Mouse (Mus musculus) adrenal gland (tissue): ENCODE measurements around the gene Rab3gap1.
"Not testable (repeated sequence)": the region's sequence is repeated elsewhere in the genome, so short reads cannot be mapped to it uniquely, and the experiment has no call there.

Experiments used
- intact Hi-C: fragments of 180-260 bp; cut with DNase I; formaldehyde crosslinking; loops from one replicate; pipeline ENCODE4 v1.15.1; 2025

Rab3gap1 gene

GRCm38 (mm10) chr1:127915316-127915715 is 46.7 kb downstream of the Rab3gap1 start:
- intact Hi-C loops = loop anchor here (5.0 kb wide), 1 partner anchor 88 kb away; no protein-coding TSS in a partner anchor

GRCm38 (mm10) chr1:127915802-127916201 is 47.2 kb downstream of the Rab3gap1 start:
- intact Hi-C loops = loop anchor here (5.0 kb wide), 1 partner anchor 89 kb away; no protein-coding TSS in a partner anchor

GRCm38 (mm10) chr1:127933405-127933804 is 64.8 kb downstream of the Rab3gap1 start:
- intact Hi-C loops = no loop called here

- intact Hi-C loops = no loop called here
These were observed 65.7 kb downstream of the Rab3gap1 start for GRCm38 (mm10) chr1:127934322-127934721.

- intact Hi-C loops = no loop called here
These were observed 68.7 kb downstream of the Rab3gap1 start for GRCm38 (mm10) chr1:127937277-127937676.

- intact Hi-C loops = loop anchor here (10.0 kb wide), 2 partner anchors 163 to 203 kb away; partner anchors contain the start of genes R3hdm1 and Zranb3
These were observed 73.7 kb downstream of the Rab3gap1 start for GRCm38 (mm10) chr1:127942231-127942630.

- intact Hi-C loops = loop anchor here (10.0 kb wide), 2 partner anchors 161 to 201 kb away; partner anchors contain the start of genes R3hdm1 and Zranb3
These were observed 74.9 kb downstream of the Rab3gap1 start for GRCm38 (mm10) chr1:127943516-127943915.

- intact Hi-C loops = loop anchor here (10.0 kb wide), 2 partner anchors 159 to 199 kb away; partner anchors contain the start of genes R3hdm1 and Zranb3
These were observed 77.4 kb downstream of the Rab3gap1 start for GRCm38 (mm10) chr1:127945696-127946575.

- intact Hi-C loops = loop anchor here (10.0 kb wide), 2 partner anchors 158 to 198 kb away; partner anchors contain the start of genes R3hdm1 and Zranb3
These were observed 78.2 kb downstream of the Rab3gap1 start for GRCm38 (mm10) chr1:127946615-127947249.

GRCm38 (mm10) chr1:127948748-127949147 is 80.2 kb downstream of the Rab3gap1 start:
- intact Hi-C loops = loop anchor here (10.0 kb wide), 2 partner anchors 156 to 196 kb away; partner anchors contain the start of genes R3hdm1 and Zranb3

GRCm38 (mm10) chr1:127952276-127952675 is 83.7 kb downstream of the Rab3gap1 start:
- intact Hi-C loops = no loop called here

- intact Hi-C loops = not testable (repeated sequence)
These were observed 85.6 kb downstream of the Rab3gap1 start for GRCm38 (mm10) chr1:127954198-127954597.

GRCm38 (mm10) chr1:127954800-127955199 is 86.2 kb downstream of the Rab3gap1 start:
- intact Hi-C loops = no loop called here

GRCm38 (mm10) chr1:127956524-127956923 is 88.0 kb downstream of the Rab3gap1 start:
- intact Hi-C loops = no loop called here

GRCm38 (mm10) chr1:127958801-127959200 is 90.2 kb downstream of the Rab3gap1 start:
- intact Hi-C loops = no loop called here

GRCm38 (mm10) chr1:127959312-127959718 is 90.7 kb downstream of the Rab3gap1 start:
- intact Hi-C loops = no loop called here

GRCm38 (mm10) chr1:127961140-127961539 is 92.6 kb downstream of the Rab3gap1 start:
- intact Hi-C loops = no loop called here

GRCm38 (mm10) chr1:127963326-127963725 is 94.8 kb downstream of the Rab3gap1 start:
- intact Hi-C loops = no loop called here

GRCm38 (mm10) chr1:127970870-127971269 is 102.3 kb downstream of the Rab3gap1 start:
- intact Hi-C loops = no loop called here

GRCm38 (mm10) chr1:127974082-127974481 is 105.5 kb downstream of the Rab3gap1 start:
- intact Hi-C loops = no loop called here

- intact Hi-C loops = no loop called here
These were observed 107.1 kb downstream of the Rab3gap1 start for GRCm38 (mm10) chr1:127975676-127976075.

GRCm38 (mm10) chr1:127976106-127976505 is 107.5 kb downstream of the Rab3gap1 start:
- intact Hi-C loops = no loop called here
